Mouse (Mus musculus): ENCODE measurements around the gene Wrap73. TPM values are rescaled to one million over a fixed set of nuclear protein-coding genes. Genes with fewer than 3 reads are reported as not detected.

Wrap73 gene
- polyA plus RNA-seq, 1 experiment from 2014 or later: 42.5 TPM

- Histone ChIP-seq H3K4me3 (peak overlapping the region; percentile 49), H3K27ac (replicated peaks) (no peak overlapping the region), H3K4me1 (replicated peaks) (peaks cover 32% of the 10 kb centered on the region), H3K36me3 (no peaks in the 10 kb centered on the region), H3K27me3 (peaks cover 54% of the 10 kb centered on the region), H3K4me2 (peak overlapping the region; percentile 82), H3K9me3 (no peaks in the 10 kb centered on the region), H3K9ac (no peak overlapping the region)
- peak; percentile 18 for ATAC-seq (ENCODE audit: low read depth)
- 2% methylated on average over 15 of the region's 15 CpGs for WGBS
Measured at GRCm38 (mm10) chr4:154170021-154170420, 27.8 kb downstream of the Wrap73 start.

- Histone ChIP-seq H3K36me3 (no peaks in the 10 kb centered on the region), H3K27me3 (peaks cover 54% of the 10 kb centered on the region), H3K4me2 (peak within 1 kb of the TSS; percentile 82), H3K9ac (peak within 1 kb of the TSS; percentile 60), H3K27ac (replicated peaks) (no peak within 1 kb of the TSS), H3K9me3 (no peaks in the 10 kb centered on the region), H3K4me3 (peak within 1 kb of the TSS; percentile 49), H3K4me1 (replicated peaks) (peaks cover 32% of the 10 kb centered on the region)
- peak; percentile 72 for ATAC-seq (ENCODE audit: low read depth)
- under 1% methylated on average over 60 of the region's 61 CpGs for WGBS
Measured at GRCm38 (mm10) chr4:154170506-154171150, 28.5 kb downstream of the Wrap73 start, which contains the start of gene Megf6. Gene Megf6 (plus strand): TSS chr4:154170730.

GRCm38 (mm10) chr4:154171151-154171930, 29.2 kb downstream of the Wrap73 start:
- Histone ChIP-seq H3K4me3 (peak overlapping the region; percentile 49), H3K9me3 (no peaks in the 10 kb centered on the region), H3K4me1 (replicated peaks) (peaks cover 32% of the 10 kb centered on the region), H3K36me3 (no peaks in the 10 kb centered on the region), H3K27me3 (peaks cover 54% of the 10 kb centered on the region), H3K9ac (peak overlapping the region; percentile 60), H3K27ac (replicated peaks) (no peak overlapping the region), H3K4me2 (peak overlapping the region; percentile 82)
- ATAC-seq (ENCODE audit: low read depth): peak; percentile 8; the same call in 1 of the 2 replicates
- WGBS: 1% methylated on average over 37 of the region's 37 CpGs

GRCm38 (mm10) chr4:154171931-154172604, 29.9 kb downstream of the Wrap73 start:
- H3K9ac ChIP-seq: peak overlapping the region; percentile 60; the same call in 1 of the 2 replicates
- H3K9me3 ChIP-seq: no peaks in the 10 kb centered on the region
- H3K4me1 ChIP-seq (replicated peaks): peaks cover 32% of the 10 kb centered on the region
- peak overlapping the region; percentile 82 for H3K4me2 ChIP-seq
- no peaks in the 10 kb centered on the region for H3K36me3 ChIP-seq
- ATAC-seq (ENCODE audit: low read depth): no peak
- no peak overlapping the region for H3K27ac ChIP-seq (replicated peaks)
- H3K27me3 ChIP-seq: peaks cover 54% of the 10 kb centered on the region
- peak overlapping the region; percentile 49 for H3K4me3 ChIP-seq
- WGBS: 35% methylated on average over 13 of the region's 13 CpGs

GRCm38 (mm10) chr4:154177257-154177656, 35.1 kb downstream of the Wrap73 start:
- H3K27ac ChIP-seq (replicated peaks): no peak overlapping the region
- H3K4me2 ChIP-seq: no peak overlapping the region
- peaks cover 15% of the 10 kb centered on the region for H3K27me3 ChIP-seq
- no peaks in the 10 kb centered on the region for H3K36me3 ChIP-seq
- H3K9ac ChIP-seq: no peak overlapping the region
- 67% methylated on average over 8 of the region's 8 CpGs for WGBS
- H3K4me1 ChIP-seq (replicated peaks): peaks cover 9% of the 10 kb centered on the region
- H3K4me3 ChIP-seq: no peak overlapping the region
- ATAC-seq (ENCODE audit: low read depth): no peak
- no peaks in the 10 kb centered on the region for H3K9me3 ChIP-seq

- Histone ChIP-seq H3K27me3 (no peaks in the 10 kb centered on the region), H3K9me3 (no peaks in the 10 kb centered on the region), H3K4me1 (replicated peaks) (no peaks in the 10 kb centered on the region), H3K27ac (replicated peaks) (no peak overlapping the region), H3K4me2 (no peak overlapping the region), H3K4me3 (no peak overlapping the region), H3K9ac (no peak overlapping the region), H3K36me3 (no peaks in the 10 kb centered on the region)
- ATAC-seq (ENCODE audit: low read depth): no peak
- 82% methylated on average over 7 of the region's 7 CpGs for WGBS
Measured at GRCm38 (mm10) chr4:154181001-154181400, 38.8 kb downstream of the Wrap73 start.

GRCm38 (mm10) chr4:154183566-154183965, 41.4 kb downstream of the Wrap73 start:
- Histone ChIP-seq H3K4me2 (no peak overlapping the region), H3K9ac (no peak overlapping the region), H3K27ac (replicated peaks) (no peak overlapping the region), H3K36me3 (no peaks in the 10 kb centered on the region), H3K9me3 (no peaks in the 10 kb centered on the region), H3K4me3 (no peak overlapping the region), H3K27me3 (no peaks in the 10 kb centered on the region), H3K4me1 (replicated peaks) (no peaks in the 10 kb centered on the region)
- WGBS: 71% methylated on average over 5 of the region's 5 CpGs
- ATAC-seq (ENCODE audit: low read depth): no peak

GRCm38 (mm10) chr4:154185001-154185400, 42.8 kb downstream of the Wrap73 start:
- WGBS: 80% methylated on average over 5 of the region's 5 CpGs
- no peak for ATAC-seq (ENCODE audit: low read depth)

GRCm38 (mm10) chr4:154186002-154186537, 43.9 kb downstream of the Wrap73 start:
- 69% methylated on average over 11 of the region's 11 CpGs for WGBS
- ATAC-seq (ENCODE audit: low read depth): no peak
- no peaks in the 10 kb centered on the region for H3K9me3 ChIP-seq

More at GRCm38 (mm10) chr4:154185001-154185400, 42.8 kb downstream of the Wrap73 start:
- Histone ChIP-seq H3K27ac (replicated peaks) (no peak overlapping the region), H3K4me2 (no peak overlapping the region), H3K4me3 (no peak overlapping the region), H3K27me3 (no peaks in the 10 kb centered on the region), H3K9ac (no peak overlapping the region), H3K9me3 (no peaks in the 10 kb centered on the region), H3K36me3 (no peaks in the 10 kb centered on the region), H3K4me1 (replicated peaks) (no peaks in the 10 kb centered on the region)

GRCm38 (mm10) chr4:154188948-154189347, 46.8 kb downstream of the Wrap73 start:
- H3K27ac ChIP-seq (replicated peaks): no peak overlapping the region
- no peak for ATAC-seq (ENCODE audit: low read depth)
- H3K4me3 ChIP-seq: no peak overlapping the region
- 81% methylated on average over 8 of the region's 8 CpGs for WGBS
- no peak overlapping the region for H3K4me2 ChIP-seq
- H3K36me3 ChIP-seq: no peaks in the 10 kb centered on the region
- H3K4me1 ChIP-seq (replicated peaks): no peaks in the 10 kb centered on the region
- H3K27me3 ChIP-seq: no peaks in the 10 kb centered on the region
- H3K9ac ChIP-seq: no peak overlapping the region
- no peaks in the 10 kb centered on the region for H3K9me3 ChIP-seq

More at GRCm38 (mm10) chr4:154186002-154186537, 43.9 kb downstream of the Wrap73 start:
- Histone ChIP-seq H3K4me1 (replicated peaks) (no peaks in the 10 kb centered on the region), H3K9ac (no peak overlapping the region), H3K27ac (replicated peaks) (no peak overlapping the region), H3K27me3 (no peaks in the 10 kb centered on the region), H3K4me2 (no peak overlapping the region), H3K36me3 (no peaks in the 10 kb centered on the region), H3K4me3 (no peak overlapping the region)

GRCm38 (mm10) chr4:154197961-154198360, 55.8 kb downstream of the Wrap73 start:
- Histone ChIP-seq H3K36me3 (no peaks in the 10 kb centered on the region), H3K4me3 (no peak overlapping the region), H3K27me3 (no peaks in the 10 kb centered on the region), H3K9me3 (no peaks in the 10 kb centered on the region), H3K4me2 (no peak overlapping the region), H3K9ac (no peak overlapping the region), H3K4me1 (replicated peaks) (peaks cover 28% of the 10 kb centered on the region), H3K27ac (replicated peaks) (peak overlapping the region; percentile 14; the same call in 1 of the 2 replicates)
- ATAC-seq (ENCODE audit: low read depth): no peak
- WGBS: 64% methylated on average over 6 of the region's 6 CpGs
